Mouse (Mus musculus) spleen, adult 2 months (tissue): ENCODE results near the gene Sf3a2.

ENCODE experiments used
- CTCF ChIP-seq: fragments of 200-500 bp; IDR thresholded peaks from 2 replicates; pipeline ENCODE4 v1.5.1; 2011; ENCODE audit warnings: mild to moderate bottlenecking, inconsistent platforms; ENCODE audit not compliant: insufficient read depth, insufficient read length, insufficient replicate concordance; ENCODE audit errors: extremely low read depth
- POLR2A ChIP-seq: fragments of 200-500 bp; IDR thresholded peaks from 2 replicates; pipeline ENCODE4 v1.6.1; 2011; ENCODE audit warnings: low read depth, low read length, inconsistent platforms

GRCm38 (mm10) chr10:80761821-80762220 is 36.2 kb upstream of the Sf3a2 start:
- TF ChIP-seq CTCF = no peak
- TF ChIP-seq POLR2A = no peak
